Mouse (Mus musculus) neural tube, embryonic 11.5 days (tissue): Measurements from ENCODE around the gene Ghr. TPM values are rescaled to one million over a fixed set of nuclear protein-coding genes. Genes with fewer than 3 reads are reported as not detected.

Experiments
- ATAC-seq: fragments of 200-750 bp; cut with Nextera tagmentation; 2 replicates; pipeline ENCODE4 v1.8.0; 2017; ENCODE audit warnings: moderate number of reproducible peaks, mild to moderate bottlenecking, moderate TSS enrichment, moderate library complexity; ENCODE audit not compliant: insufficient read depth, low FRiP score, low TSS enrichment
- DNase-seq: peaks from one replicate; pipeline ENCODE4 v3.0.0-alpha.2; 2015; ENCODE audit warnings: low spot score
- H3K27ac ChIP-seq: fragments of 300-500 bp; sonication (generic); 2 replicates; pipeline ENCODE4 v1.5.1; 2014; ENCODE audit warnings: low read depth, mild to moderate bottlenecking, low read length
- H3K27me3 ChIP-seq: fragments of 300-500 bp; sonication (generic); 2 replicates; pipeline ENCODE4 v1.6.1; 2014; ENCODE audit warnings: mild to moderate bottlenecking, low read length, mixed read lengths; ENCODE audit not compliant: control insufficient read depth, insufficient read depth
- H3K36me3 ChIP-seq: fragments of 300-500 bp; sonication (generic); 2 replicates; pipeline ENCODE4 v1.6.1; 2014; ENCODE audit warnings: mild to moderate bottlenecking, low read length, moderate library complexity, mixed read lengths; ENCODE audit not compliant: control insufficient read depth, insufficient read depth
- H3K4me1 ChIP-seq: fragments of 300-500 bp; sonication (generic); 2 replicates; pipeline ENCODE4 v1.6.1; 2014; ENCODE audit warnings: low read length, mixed read lengths; ENCODE audit not compliant: control insufficient read depth, insufficient read depth
- H3K4me2 ChIP-seq: fragments of 300-500 bp; sonication (generic); 2 replicates; pipeline ENCODE4 v1.6.1; 2014; ENCODE audit warnings: low read depth, mild to moderate bottlenecking, moderate library complexity
- H3K4me3 ChIP-seq: fragments of 300-500 bp; sonication (generic); 2 replicates; pipeline ENCODE4 v1.5.1; 2014; ENCODE audit warnings: low read depth, low read length
- H3K9ac ChIP-seq: fragments of 300-500 bp; sonication (generic); 2 replicates; pipeline ENCODE4 v1.6.1; 2014; ENCODE audit warnings: mild to moderate bottlenecking, low read length
- H3K9me3 ChIP-seq: fragments of 300-500 bp; sonication (generic); 2 replicates; pipeline ENCODE4 v1.6.1; 2016; ENCODE audit warnings: low read length; ENCODE audit not compliant: control insufficient read depth
- WGBS: fragments of 180-500 bp; shearing (Covaris S2); extraction: QIAGEN DNeasy Blood & Tissue Kit; methylation state at CpG from one replicate; pipeline ENCODE4 v1.1.7; 2014; 5-methylcytosine and 5-hydroxymethylcytosine counted together
- polyA plus RNA-seq: library from polyadenylated mRNA; unstranded; fragments of >200 nt; fragmentation: Nextera tagmentation; extraction: Ambion mirVana; gene quantifications from 2 replicates; pipeline ENCODE4 v1.2.1, GENCODE M21; 2014

Gene Ghr
- polyA plus RNA-seq, 1 experiment from 2014 or later = 21.0 TPM

DNA sequence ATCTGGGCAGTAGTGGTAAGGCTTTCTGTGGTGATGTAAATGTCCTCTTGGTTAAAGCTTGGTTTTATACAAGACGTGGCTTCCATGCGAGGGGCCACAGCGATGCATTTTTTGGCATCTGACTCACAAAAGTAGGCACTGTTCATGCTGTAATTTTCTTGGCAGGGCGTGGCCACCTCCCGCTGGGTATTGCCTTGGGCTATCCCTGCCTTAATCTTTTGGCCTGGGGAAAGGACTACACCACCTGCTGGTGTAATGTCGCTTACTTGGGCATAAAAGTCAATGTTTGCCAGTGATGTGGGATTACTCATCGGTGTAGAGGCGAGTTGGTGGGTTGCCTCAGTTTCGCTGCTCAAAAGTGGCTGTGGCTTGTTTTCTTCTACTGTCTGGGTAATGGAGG lies 263.4 kb downstream of the Ghr start:
- Histone ChIP-seq H3K9ac (no peak overlapping the region), H3K36me3 (no peaks in the 10 kb centered on the region), H3K27ac (no peak overlapping the region), H3K4me1 (no peaks in the 10 kb centered on the region), H3K9me3 (no peaks in the 10 kb centered on the region), H3K4me2 (no peak overlapping the region), H3K4me3 (no peak overlapping the region), H3K27me3 (no peaks in the 10 kb centered on the region)
- ATAC-seq = no peak
- DNase-seq = no peak
- WGBS = 85% methylated on average over 9 of the region's 9 CpGs

DNA sequence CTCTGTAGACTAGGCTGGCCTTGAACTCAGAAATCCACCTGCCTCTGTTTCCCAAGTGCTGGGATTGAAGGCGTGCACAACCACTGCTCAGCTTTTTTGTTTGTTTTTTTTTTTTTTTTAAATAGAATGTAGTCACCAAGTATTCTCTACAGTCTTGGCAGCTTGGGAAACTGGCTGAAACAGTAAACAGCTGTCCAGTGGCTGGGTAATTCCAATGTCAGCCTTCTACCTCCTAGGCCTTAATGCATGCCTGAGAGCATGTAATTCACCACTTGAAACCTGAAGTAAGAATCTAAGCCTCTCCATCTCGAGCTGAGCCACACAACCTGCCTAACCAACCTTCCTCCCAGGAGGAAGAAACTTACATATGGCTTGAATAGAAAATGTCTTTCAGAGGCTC lies 266.7 kb downstream of the Ghr start:
- no peak for ATAC-seq
- WGBS = 83% methylated on average over 2 of the region's 2 CpGs

GRCm38 (mm10) chr15:3312937-3313336 lies 270.4 kb downstream of the Ghr start:
- no peak for DNase-seq
- Histone ChIP-seq H3K9ac (no peak overlapping the region), H3K27ac (no peak overlapping the region), H3K4me2 (no peak overlapping the region), H3K4me3 (no peak overlapping the region), H3K27me3 (no peaks in the 10 kb centered on the region), H3K4me1 (no peaks in the 10 kb centered on the region), H3K9me3 (no peaks in the 10 kb centered on the region), H3K36me3 (no peaks in the 10 kb centered on the region)
- ATAC-seq = no peak

More for the DNA sequence above, 266.7 kb downstream of the Ghr start:
- Histone ChIP-seq H3K27me3 (no peaks in the 10 kb centered on the region), H3K27ac (no peak overlapping the region), H3K36me3 (no peaks in the 10 kb centered on the region), H3K4me1 (no peaks in the 10 kb centered on the region), H3K4me3 (no peak overlapping the region), H3K9ac (no peak overlapping the region), H3K9me3 (no peaks in the 10 kb centered on the region), H3K4me2 (no peak overlapping the region)
- DNase-seq = no peak

- no peaks in the 10 kb centered on the region for H3K36me3 ChIP-seq
- no peak overlapping the region for H3K4me3 ChIP-seq
- H3K4me1 ChIP-seq = no peaks in the 10 kb centered on the region
- DNase-seq (no peak), ATAC-seq (no peak)
- H3K9ac ChIP-seq = no peak overlapping the region
- H3K27me3 ChIP-seq = no peaks in the 10 kb centered on the region
- no peak overlapping the region for H3K27ac ChIP-seq
- 90% methylated on average over 3 of the region's 3 CpGs for WGBS
- H3K9me3 ChIP-seq = no peaks in the 10 kb centered on the region
- H3K4me2 ChIP-seq = no peak overlapping the region
Measured at GRCm38 (mm10) chr15:3309856-3310255, 273.4 kb downstream of the Ghr start.

- no peaks in the 10 kb centered on the region for H3K27me3 ChIP-seq
- WGBS = 86% methylated on average over 12 of the region's 12 CpGs
Measured at GRCm38 (mm10) chr15:3303426-3303825, 279.9 kb downstream of the Ghr start, which contains the start of gene Ccdc152. Gene Ccdc152 (minus strand): TSS chr15:3303526.

DNA sequence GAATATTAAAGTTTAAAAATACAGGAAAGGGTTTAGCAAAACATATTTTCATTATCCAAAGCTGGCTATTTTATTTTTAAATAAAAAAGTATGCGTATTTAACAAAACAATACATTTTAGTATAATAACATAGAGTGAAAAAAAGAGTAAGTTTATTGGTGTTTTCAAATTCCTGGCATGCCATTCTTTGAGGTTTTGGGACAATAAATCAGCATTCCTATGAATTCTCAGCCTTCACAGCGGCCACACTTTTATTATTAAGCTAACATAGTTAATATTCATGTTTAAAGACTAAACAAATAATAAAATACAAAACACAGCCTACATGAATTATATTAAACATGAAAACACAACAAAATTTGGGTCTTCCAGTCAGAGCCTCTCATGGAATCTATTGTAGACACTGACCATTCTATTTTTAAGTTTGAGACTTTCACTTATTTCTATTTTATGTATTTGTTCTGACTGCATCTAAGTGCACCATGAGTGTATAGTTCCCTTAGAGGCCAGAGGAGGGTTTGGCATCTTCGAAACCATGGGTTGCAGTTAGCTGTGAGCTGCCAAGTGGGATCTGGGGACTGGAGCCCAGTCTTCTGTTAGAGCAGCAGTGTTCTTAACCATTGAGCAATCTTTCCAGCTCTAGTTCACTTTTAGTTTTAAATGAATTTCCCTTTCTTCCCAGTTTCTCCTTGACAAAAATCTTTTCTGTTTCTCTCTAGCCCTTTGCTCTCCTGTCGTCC lies 282.8 kb downstream of the Ghr start:
- DNase-seq = no peak
- no peak overlapping the region for H3K9ac ChIP-seq
- H3K27ac ChIP-seq = no peak overlapping the region
- H3K4me1 ChIP-seq = no peaks in the 10 kb centered on the region
- 83% methylated on average over 4 of the region's 4 CpGs for WGBS
- no peaks in the 10 kb centered on the region for H3K36me3 ChIP-seq
- no peak overlapping the region for H3K4me3 ChIP-seq
- H3K27me3 ChIP-seq = no peaks in the 10 kb centered on the region
- no peak for ATAC-seq
- no peak overlapping the region for H3K4me2 ChIP-seq
- no peaks in the 10 kb centered on the region for H3K9me3 ChIP-seq

More at GRCm38 (mm10) chr15:3303426-3303825, 279.9 kb downstream of the Ghr start, which contains the start of gene Ccdc152:
- H3K36me3 ChIP-seq = no peaks in the 10 kb centered on the region
- H3K4me3 ChIP-seq = no peak within 1 kb of the TSS
- H3K9ac ChIP-seq = no peak within 1 kb of the TSS
- no peaks in the 10 kb centered on the region for H3K4me1 ChIP-seq
- no peaks in the 10 kb centered on the region for H3K9me3 ChIP-seq
- no peak for ATAC-seq
- no peak for DNase-seq
- H3K27ac ChIP-seq = no peak within 1 kb of the TSS
- H3K4me2 ChIP-seq = no peak within 1 kb of the TSS

DNA sequence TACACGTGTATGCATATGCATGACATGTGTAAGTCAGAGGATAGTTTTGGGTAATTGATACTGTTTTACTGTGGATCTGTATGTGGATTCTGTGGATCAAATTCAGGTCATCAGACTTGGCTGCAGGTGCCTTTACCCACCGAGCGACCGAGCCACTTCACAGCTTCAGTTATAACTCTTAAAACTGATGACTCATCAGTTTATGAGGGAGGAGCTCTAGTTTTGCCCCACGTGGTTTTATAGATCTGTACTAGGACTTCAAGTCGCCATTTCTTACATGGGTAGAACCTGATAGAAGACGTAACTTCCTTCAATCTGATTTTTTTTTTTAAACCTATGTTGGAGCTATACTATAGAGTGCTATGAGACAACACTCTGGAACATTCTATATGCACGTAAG lies 285.7 kb downstream of the Ghr start:
- no peak overlapping the region for H3K4me2 ChIP-seq
- no peak overlapping the region for H3K9ac ChIP-seq
- WGBS = 90% methylated on average over 8 of the region's 8 CpGs
- no peak for ATAC-seq
- H3K27ac ChIP-seq = no peak overlapping the region
- H3K27me3 ChIP-seq = no peaks in the 10 kb centered on the region
- no peak for DNase-seq
- H3K9me3 ChIP-seq = no peaks in the 10 kb centered on the region
- no peak overlapping the region for H3K4me3 ChIP-seq
- H3K4me1 ChIP-seq = no peaks in the 10 kb centered on the region
- no peaks in the 10 kb centered on the region for H3K36me3 ChIP-seq

- Histone ChIP-seq H3K9me3 (no peaks in the 10 kb centered on the region), H3K4me3 (no peak overlapping the region), H3K9ac (no peak overlapping the region), H3K27ac (no peak overlapping the region), H3K4me2 (no peak overlapping the region), H3K27me3 (no peaks in the 10 kb centered on the region), H3K4me1 (no peaks in the 10 kb centered on the region), H3K36me3 (no peaks in the 10 kb centered on the region)
- 88% methylated on average over 1 of the region's 1 CpGs for WGBS
- no peak for DNase-seq
- no peak for ATAC-seq
Measured at GRCm38 (mm10) chr15:3295986-3296385, 287.3 kb downstream of the Ghr start.

DNA sequence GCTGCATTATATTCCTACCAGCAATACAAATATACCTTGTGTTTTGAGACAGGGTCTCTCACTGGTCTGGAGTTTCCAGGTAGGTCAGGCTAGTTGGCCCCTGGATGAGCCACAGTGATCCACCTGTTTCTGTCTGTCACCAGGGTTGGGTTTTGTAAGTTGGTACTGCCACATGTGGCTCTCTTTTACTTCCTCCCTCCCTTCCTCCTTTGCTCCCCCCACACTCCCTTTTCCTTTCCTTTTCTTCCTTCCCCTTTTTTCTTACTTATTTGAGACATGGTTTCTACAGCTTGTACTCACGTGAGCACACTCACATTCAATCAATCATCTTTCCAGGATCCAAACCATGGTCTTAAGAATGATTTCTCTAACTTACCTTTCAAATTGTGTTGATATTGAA lies 289.8 kb downstream of the Ghr start:
- H3K9me3 ChIP-seq = no peaks in the 10 kb centered on the region
- ATAC-seq (no peak), DNase-seq (no peak)
- 71% methylated on average over 1 of the region's 1 CpGs for WGBS
- no peak overlapping the region for H3K9ac ChIP-seq
- no peaks in the 10 kb centered on the region for H3K4me1 ChIP-seq
- H3K36me3 ChIP-seq = no peaks in the 10 kb centered on the region
- no peak overlapping the region for H3K4me3 ChIP-seq
- no peak overlapping the region for H3K4me2 ChIP-seq
- no peak overlapping the region for H3K27ac ChIP-seq
- H3K27me3 ChIP-seq = no peaks in the 10 kb centered on the region
